Mouse (Mus musculus) midbrain, embryonic 14.5 days (tissue): ENCODE data around the gene Cyp39a1. TPM values are rescaled to one million over a fixed set of nuclear protein-coding genes. Genes with fewer than 3 reads are reported as not detected.

Experiments used
- ATAC-seq: fragments of 200-750 bp; cut with Nextera tagmentation; 2 replicates; pipeline ENCODE4 v1.8.0; 2017; ENCODE audit warnings: moderate number of reproducible peaks, moderate library complexity; ENCODE audit not compliant: low FRiP score, low TSS enrichment
- DNase-seq: peaks from one replicate; pipeline ENCODE4 v3.0.0-alpha.2; 2015
- H3K27ac ChIP-seq: fragments of 300-500 bp; sonication (generic); replicated peaks from 2 replicates; pipeline ENCODE4 v1.5.1; 2014; ENCODE audit warnings: mild to moderate bottlenecking, low read depth, low read length, moderate library complexity
- H3K27me3 ChIP-seq: fragments of 300-500 bp; sonication (generic); 2 replicates; pipeline ENCODE4 v1.6.1; 2014; ENCODE audit warnings: low read length, control low read depth, mixed read lengths; ENCODE audit not compliant: control insufficient read depth, insufficient read depth
- H3K36me3 ChIP-seq: fragments of 300-500 bp; sonication (generic); 2 replicates; pipeline ENCODE4 v1.6.1; 2014; ENCODE audit warnings: low read length, control low read depth; ENCODE audit not compliant: control insufficient read depth, insufficient read depth
- H3K4me1 ChIP-seq: fragments of 300-500 bp; sonication (generic); 2 replicates; pipeline ENCODE4 v1.6.1; 2014; ENCODE audit warnings: mild to moderate bottlenecking, antibody characterized with exemption, low read length, control low read depth; ENCODE audit not compliant: control insufficient read depth, insufficient read depth
- H3K4me2 ChIP-seq: fragments of 300-500 bp; sonication (generic); 2 replicates; pipeline ENCODE4 v1.6.1; 2014; ENCODE audit warnings: mild to moderate bottlenecking, low read length, moderate library complexity
- H3K4me3 ChIP-seq: fragments of 300-500 bp; sonication (generic); replicated peaks from 2 replicates; pipeline ENCODE4 v1.5.1; 2014; ENCODE audit warnings: low read depth, low read length
- H3K9ac ChIP-seq: fragments of 300-500 bp; sonication (generic); replicated peaks from 2 replicates; pipeline ENCODE4 v1.6.1; 2014; ENCODE audit warnings: mild to moderate bottlenecking, low read length, moderate library complexity
- H3K9me3 ChIP-seq: fragments of 300-500 bp; sonication (generic); 2 replicates; pipeline ENCODE4 v1.6.1; 2016; ENCODE audit warnings: low read length, control low read depth, mixed read lengths; ENCODE audit not compliant: control insufficient read depth
- WGBS: fragments of 180-500 bp; shearing (Covaris S2); extraction: QIAGEN DNeasy Blood & Tissue Kit; methylation state at CpG from one replicate; pipeline ENCODE4 v1.1.7; 2014; 5-methylcytosine and 5-hydroxymethylcytosine counted together
- polyA plus RNA-seq: library from polyadenylated mRNA; unstranded; fragments of >200 nt; fragmentation: Nextera tagmentation; extraction: Ambion mirVana; gene quantifications from 2 replicates; pipeline ENCODE4 v1.2.1, GENCODE M21; 2014

The Cyp39a1 gene
- polyA plus RNA-seq, 1 experiment from 2014 or later = 10.4 TPM

- no peak for DNase-seq
- Histone ChIP-seq H3K9me3 (no peaks in the 10 kb centered on the region), H3K4me1 (no peaks in the 10 kb centered on the region), H3K27me3 (no peaks in the 10 kb centered on the region), H3K4me2 (no peak overlapping the region), H3K9ac (no peak overlapping the region), H3K4me3 (no peak overlapping the region), H3K27ac (no peak overlapping the region), H3K36me3 (no peaks in the 10 kb centered on the region)
- 84% methylated on average over 8 of the region's 8 CpGs for WGBS
- no peak for ATAC-seq
Measured at GRCm38 (mm10) chr17:43731327-43731726, 64.1 kb downstream of the Cyp39a1 start.

- H3K27me3 ChIP-seq = no peaks in the 10 kb centered on the region
- H3K9me3 ChIP-seq = no peaks in the 10 kb centered on the region
- no peaks in the 10 kb centered on the region for H3K4me1 ChIP-seq
- H3K4me2 ChIP-seq = no peak overlapping the region
- H3K9ac ChIP-seq = no peak overlapping the region
- no peaks in the 10 kb centered on the region for H3K36me3 ChIP-seq
- ATAC-seq = no peak
- 91% methylated on average over 8 of the region's 8 CpGs for WGBS
- DNase-seq = no peak
- no peak overlapping the region for H3K27ac ChIP-seq
- H3K4me3 ChIP-seq = no peak overlapping the region
Measured at GRCm38 (mm10) chr17:43731976-43732375, 64.8 kb downstream of the Cyp39a1 start.

GRCm38 (mm10) chr17:43734252-43734651, 67.0 kb downstream of the Cyp39a1 start:
- no peak for DNase-seq
- H3K36me3 ChIP-seq = no peaks in the 10 kb centered on the region
- H3K27me3 ChIP-seq = no peaks in the 10 kb centered on the region
- no peaks in the 10 kb centered on the region for H3K4me1 ChIP-seq
- H3K4me2 ChIP-seq = no peak overlapping the region
- H3K9ac ChIP-seq = no peak overlapping the region
- H3K27ac ChIP-seq = no peak overlapping the region
- no peaks in the 10 kb centered on the region for H3K9me3 ChIP-seq
- ATAC-seq = no peak
- 88% methylated on average over 4 of the region's 4 CpGs for WGBS
- H3K4me3 ChIP-seq = no peak overlapping the region

GRCm38 (mm10) chr17:43743933-43744332, 76.7 kb downstream of the Cyp39a1 start:
- H3K4me1 ChIP-seq = no peaks in the 10 kb centered on the region
- no peak for DNase-seq
- WGBS = 91% methylated on average over 5 of the region's 5 CpGs
- H3K9ac ChIP-seq = no peak overlapping the region
- H3K4me2 ChIP-seq = no peak overlapping the region
- H3K27me3 ChIP-seq = no peaks in the 10 kb centered on the region
- no peaks in the 10 kb centered on the region for H3K9me3 ChIP-seq
- no peak overlapping the region for H3K4me3 ChIP-seq
- no peak overlapping the region for H3K27ac ChIP-seq
- H3K36me3 ChIP-seq = no peaks in the 10 kb centered on the region
- no peak for ATAC-seq

- no peak for ATAC-seq
- Histone ChIP-seq H3K4me2 (no peak overlapping the region), H3K4me3 (no peak overlapping the region), H3K36me3 (no peaks in the 10 kb centered on the region), H3K27me3 (no peaks in the 10 kb centered on the region), H3K27ac (no peak overlapping the region), H3K9me3 (no peaks in the 10 kb centered on the region), H3K9ac (no peak overlapping the region), H3K4me1 (no peaks in the 10 kb centered on the region)
- DNase-seq = no peak
- WGBS = 70% methylated on average over 4 of the region's 4 CpGs
Measured at GRCm38 (mm10) chr17:43744425-43744824, 77.2 kb downstream of the Cyp39a1 start.

- ATAC-seq = no peak
- WGBS = 94% methylated on average over 6 of the region's 6 CpGs
Measured at GRCm38 (mm10) chr17:43751146-43751545, 83.9 kb downstream of the Cyp39a1 start.

GRCm38 (mm10) chr17:43752811-43753210, 85.6 kb downstream of the Cyp39a1 start:
- no peak overlapping the region for H3K4me3 ChIP-seq
- no peaks in the 10 kb centered on the region for H3K4me1 ChIP-seq
- H3K9ac ChIP-seq = no peak overlapping the region
- WGBS = 65% methylated on average over 1 of the region's 1 CpGs
- H3K27me3 ChIP-seq = no peaks in the 10 kb centered on the region
- DNase-seq (no peak), ATAC-seq (no peak)
- H3K27ac ChIP-seq = no peak overlapping the region
- no peaks in the 10 kb centered on the region for H3K9me3 ChIP-seq
- H3K4me2 ChIP-seq = no peak overlapping the region
- no peaks in the 10 kb centered on the region for H3K36me3 ChIP-seq

More at GRCm38 (mm10) chr17:43751146-43751545, 83.9 kb downstream of the Cyp39a1 start:
- Histone ChIP-seq H3K27me3 (no peaks in the 10 kb centered on the region), H3K36me3 (no peaks in the 10 kb centered on the region), H3K27ac (no peak overlapping the region), H3K4me3 (no peak overlapping the region), H3K4me1 (no peaks in the 10 kb centered on the region), H3K9me3 (no peaks in the 10 kb centered on the region), H3K4me2 (no peak overlapping the region), H3K9ac (no peak overlapping the region)
- no peak for DNase-seq

- Histone ChIP-seq H3K4me1 (no peaks in the 10 kb centered on the region), H3K27me3 (no peaks in the 10 kb centered on the region), H3K36me3 (no peaks in the 10 kb centered on the region), H3K4me3 (no peak overlapping the region), H3K9ac (no peak overlapping the region), H3K27ac (no peak overlapping the region), H3K9me3 (no peaks in the 10 kb centered on the region), H3K4me2 (no peak overlapping the region)
- WGBS = 81% methylated on average over 5 of the region's 5 CpGs
- DNase-seq (peak; percentile 36), ATAC-seq (no peak)
Measured at GRCm38 (mm10) chr17:43754687-43755086, 87.5 kb downstream of the Cyp39a1 start.

- DNase-seq = peak; percentile 15
- ATAC-seq = no peak
Measured at GRCm38 (mm10) chr17:43758607-43759259, 91.5 kb downstream of the Cyp39a1 start.

More at GRCm38 (mm10) chr17:43758607-43759259, 91.5 kb downstream of the Cyp39a1 start:
- Histone ChIP-seq H3K4me3 (no peak overlapping the region), H3K4me2 (no peak overlapping the region), H3K9me3 (no peaks in the 10 kb centered on the region), H3K4me1 (no peaks in the 10 kb centered on the region), H3K27me3 (no peaks in the 10 kb centered on the region), H3K9ac (no peak overlapping the region), H3K36me3 (no peaks in the 10 kb centered on the region), H3K27ac (no peak overlapping the region)
- WGBS = 67% methylated on average over 15 of the region's 15 CpGs
